Mouse (Mus musculus): ENCODE measurements around the gene Pdss2. TPM values are rescaled to one million over a fixed set of nuclear protein-coding genes. Genes with fewer than 3 reads are reported as not detected.
A peak's percentile ranks its signal among the peaks of the same experiment; 100 is the strongest.

Gene Pdss2
- total RNA-seq, 2 experiments from 2014 or later: 28.4 to 32.2 TPM

GRCm38 (mm10) chr10:43477459-43477858 is 256.2 kb downstream of the Pdss2 start:
- no peak for DNase-seq
- intact Hi-C loops (cut with DNase I): loop anchor here (5.0 kb wide), 1 partner anchor 305 kb away; the partner anchor contains the start of genes 9030612E09Rik and Sobp

GRCm38 (mm10) chr10:43477865-43478681 is 256.8 kb downstream of the Pdss2 start:
- intact Hi-C loops (cut with DNase I): loop anchor here (2.0 to 5.0 kb wide), 3 partner anchors 25 to 306 kb away; partner anchors contain the start of genes 9030612E09Rik, Pdss2 and Sobp
- peak; percentile 50 to 56 for DNase-seq

DNA sequence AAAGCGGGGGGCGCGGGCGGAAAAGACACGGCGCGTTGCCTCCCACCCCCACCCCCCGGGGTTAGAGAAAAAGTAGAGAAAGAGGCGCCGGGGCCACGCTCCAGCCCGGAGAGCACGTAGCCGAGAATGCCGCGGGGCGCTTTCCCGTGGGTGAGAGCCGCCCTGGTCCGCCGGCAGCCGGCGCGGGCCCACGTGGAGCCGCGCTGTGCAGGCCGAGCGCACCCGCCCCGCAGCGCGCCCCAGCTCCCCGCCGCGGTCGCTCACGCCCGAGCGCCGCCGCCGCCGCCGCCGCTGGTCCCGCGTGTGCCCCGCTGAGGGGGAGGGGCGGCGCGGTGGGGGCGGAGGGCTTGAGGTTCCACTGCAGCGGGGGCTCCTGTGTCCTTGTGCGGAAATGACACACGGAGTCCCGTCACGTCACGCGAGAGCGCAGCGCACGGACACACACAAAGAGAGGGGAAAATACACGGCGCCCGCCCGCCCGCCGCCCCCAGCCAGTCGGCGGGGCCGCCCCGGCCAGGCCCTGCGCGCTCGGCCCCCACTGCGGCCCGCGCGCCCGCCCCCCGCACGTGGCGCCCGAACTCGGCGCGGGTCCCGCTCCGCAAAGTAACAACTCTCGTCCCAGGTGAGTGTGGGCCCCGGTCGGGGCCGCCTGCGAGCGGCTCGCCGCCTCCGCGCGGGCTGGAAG is 257.6 kb downstream of the Pdss2 start, which contains the start of gene Bend3:
Gene Bend3 (plus strand): TSS at position 81 of the 685 bp plus-strand sequence.
- peak; percentile 45 to 65 for DNase-seq
- intact Hi-C loops (cut with DNase I): loop anchor here (1.0 to 5.0 kb wide), 4 partner anchors 26 to 307 kb away; partner anchors contain the start of genes 1700021F05Rik, 9030612E09Rik, Pdss2 and Sobp

DNA sequence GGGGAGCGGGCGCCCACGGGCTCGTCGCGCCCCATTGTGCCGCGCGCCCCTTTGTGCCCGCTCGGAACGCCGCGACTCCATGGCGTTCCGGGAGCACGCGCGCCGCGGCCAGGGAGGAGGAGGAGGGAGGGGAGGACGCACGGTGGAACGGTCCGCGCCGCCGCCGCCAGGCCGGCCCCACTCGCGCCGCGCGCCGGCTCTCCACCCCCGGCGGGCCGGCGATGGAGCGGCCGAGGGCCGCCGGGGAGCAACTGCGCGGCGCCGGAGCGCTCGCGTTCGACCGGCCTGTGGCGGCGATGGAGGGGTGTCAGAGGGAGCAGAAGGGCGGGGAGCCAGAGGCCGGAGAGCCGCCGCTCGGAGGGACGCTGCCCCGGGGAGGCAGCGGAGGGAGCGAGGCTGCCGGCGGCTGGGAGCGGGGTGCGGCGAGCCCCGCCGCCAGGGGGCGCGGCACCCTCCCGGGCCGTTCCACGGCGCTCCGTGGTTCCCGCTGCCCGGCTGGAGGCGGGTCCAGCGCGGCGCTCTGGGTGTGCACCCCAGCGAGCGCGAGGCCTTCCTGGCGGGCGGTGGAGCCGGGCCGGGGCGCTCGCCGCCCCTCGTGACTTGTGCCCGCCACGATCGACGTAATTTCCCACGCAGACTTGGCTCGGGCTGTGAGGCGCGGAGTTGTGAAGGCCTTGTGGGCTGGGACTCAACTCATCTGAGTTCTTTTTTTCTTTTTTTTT is 258.3 kb downstream of the Pdss2 start:
- DNase-seq: peak; percentile 89 to 92
- intact Hi-C loops (cut with DNase I): loop anchor here (1.0 to 5.0 kb wide), 4 partner anchors 27 to 307 kb away; partner anchors contain the start of genes 1700021F05Rik, 9030612E09Rik, Pdss2 and Sobp

DNA sequence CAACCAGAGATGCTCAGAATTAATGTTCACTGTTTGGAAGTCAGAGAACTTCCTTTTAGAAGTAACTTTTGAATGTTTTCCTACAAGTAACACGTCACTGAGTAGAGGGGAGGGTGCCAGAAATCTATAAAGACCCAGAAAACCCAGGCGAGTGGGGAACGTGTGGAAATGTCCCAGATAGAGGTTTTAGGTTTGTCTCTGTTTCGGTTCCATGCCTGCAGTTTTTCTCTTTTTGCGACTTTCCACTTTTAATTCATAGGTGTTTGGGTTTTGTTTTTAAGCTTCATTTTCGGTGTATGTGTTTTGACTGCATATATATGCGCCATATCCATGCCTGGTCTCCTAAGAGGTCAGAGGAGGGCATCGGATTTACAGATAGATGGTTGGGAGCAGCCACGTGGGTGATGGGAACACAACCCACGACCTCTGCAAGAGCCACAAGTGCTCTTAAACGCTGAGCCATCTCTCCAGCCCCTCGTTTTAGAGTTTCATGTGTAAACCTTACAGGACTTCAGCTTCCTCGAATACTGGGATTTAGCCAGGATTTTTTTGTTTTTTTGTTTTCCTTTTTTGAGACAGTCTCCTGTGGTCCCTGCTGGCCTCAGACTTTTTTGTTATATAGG is 259.1 kb downstream of the Pdss2 start:
- intact Hi-C loops (cut with DNase I): no loop called here
- no peak for DNase-seq

DNA sequence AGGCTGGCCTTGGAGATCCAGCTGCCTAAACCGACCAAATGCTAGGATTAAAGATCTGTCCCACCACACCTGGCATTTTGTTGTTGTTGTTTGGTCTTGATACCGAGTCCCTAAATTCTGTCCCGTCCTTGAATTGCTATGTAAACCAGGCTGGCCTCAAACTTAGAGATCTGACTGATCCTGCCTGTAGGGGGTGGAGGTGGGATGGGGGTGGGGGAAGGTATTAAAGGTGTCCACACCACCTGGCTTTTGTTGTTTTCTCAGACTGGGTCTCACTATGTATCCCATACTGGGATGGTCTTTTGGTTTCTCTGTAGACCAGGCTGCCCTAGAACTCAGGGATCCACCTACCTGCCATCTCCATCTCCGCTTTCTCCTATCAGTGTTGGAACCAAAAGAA is 259.9 kb downstream of the Pdss2 start:
- no peak for DNase-seq
- intact Hi-C loops (cut with DNase I): no loop called here

DNA sequence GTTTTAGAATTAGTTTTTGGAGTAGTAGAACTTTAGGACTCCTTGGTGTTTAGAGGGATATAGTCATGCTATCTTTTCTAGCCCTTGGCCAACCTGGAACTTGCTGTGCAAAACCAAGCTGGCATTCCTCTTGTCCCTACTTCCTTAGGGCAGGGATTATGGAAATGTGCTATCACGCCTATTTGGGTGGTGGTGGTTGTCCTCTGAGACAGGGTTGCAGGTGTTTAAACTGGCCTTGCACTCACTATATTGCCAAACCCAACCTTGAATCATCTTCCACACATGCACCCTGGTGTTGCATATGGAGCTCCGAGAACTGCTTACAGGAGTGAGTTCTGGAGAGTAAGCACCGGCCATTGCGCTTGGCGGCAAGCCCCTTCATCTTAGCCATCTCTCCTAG is 260.7 kb downstream of the Pdss2 start:
- intact Hi-C loops (cut with DNase I): loop anchor here (1.0 kb wide), 1 partner anchor 35 kb away; no protein-coding TSS in a partner anchor
- DNase-seq: no peak

- intact Hi-C loops (cut with DNase I): no loop called here
- peak; percentile 46 to 57 for DNase-seq
Measured at GRCm38 (mm10) chr10:43483426-43483995, 262.2 kb downstream of the Pdss2 start.

DNA sequence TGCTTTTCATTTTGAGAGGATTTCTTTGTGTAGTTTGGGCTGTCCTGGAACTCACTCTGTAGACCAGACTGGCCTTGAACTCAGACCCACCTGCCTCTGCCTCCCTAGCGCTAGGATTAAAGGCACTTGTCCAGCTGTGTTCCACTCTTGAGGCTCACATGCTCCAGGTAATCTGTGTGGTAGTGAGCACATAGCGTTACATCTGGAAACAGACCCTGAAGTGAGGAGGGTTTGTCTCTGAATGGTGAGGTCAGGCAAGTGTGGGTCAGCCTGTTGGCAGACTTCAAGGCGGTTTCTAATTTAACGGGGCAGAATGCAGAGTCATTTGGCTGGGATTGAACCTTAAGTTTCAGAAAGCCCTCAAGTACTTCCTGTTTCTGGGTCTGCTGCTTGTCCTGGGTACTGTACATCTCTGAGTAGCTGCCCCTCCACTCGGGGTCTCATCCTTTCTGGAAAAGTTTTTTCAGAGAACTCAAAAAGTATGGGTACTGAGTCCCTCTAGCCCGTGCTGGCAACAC is 264.5 kb downstream of the Pdss2 start:
- no peak for DNase-seq
- intact Hi-C loops (cut with DNase I): no loop called here

DNA sequence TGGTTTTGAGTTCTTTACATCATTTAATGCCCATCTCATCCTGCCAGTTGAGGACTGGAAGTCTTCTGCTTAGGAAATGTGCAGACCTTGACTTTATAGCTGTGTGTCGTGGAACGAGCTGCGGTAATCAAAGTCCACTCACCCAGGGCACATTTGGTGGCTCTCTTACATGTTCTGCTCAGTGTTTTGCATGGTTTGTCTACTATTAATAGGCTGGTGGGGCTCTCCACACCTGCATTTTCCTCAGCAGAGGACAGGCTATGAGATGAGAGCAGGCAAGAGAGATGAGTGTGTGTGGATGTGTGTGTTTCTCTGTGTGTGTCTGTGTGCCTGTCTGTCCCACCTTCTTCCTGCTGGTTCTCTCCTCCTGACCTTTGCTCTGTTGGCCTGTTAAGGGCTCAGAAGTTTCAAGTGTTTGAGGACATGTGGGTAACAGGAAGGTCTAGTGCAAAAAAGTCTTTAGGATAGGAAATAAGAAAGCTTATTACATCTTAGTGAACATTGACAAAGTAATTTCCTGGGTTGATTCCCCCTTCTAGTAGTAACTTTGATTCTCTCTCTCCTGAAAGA is 266.2 kb downstream of the Pdss2 start:
- intact Hi-C loops (cut with DNase I): no loop called here

DNA sequence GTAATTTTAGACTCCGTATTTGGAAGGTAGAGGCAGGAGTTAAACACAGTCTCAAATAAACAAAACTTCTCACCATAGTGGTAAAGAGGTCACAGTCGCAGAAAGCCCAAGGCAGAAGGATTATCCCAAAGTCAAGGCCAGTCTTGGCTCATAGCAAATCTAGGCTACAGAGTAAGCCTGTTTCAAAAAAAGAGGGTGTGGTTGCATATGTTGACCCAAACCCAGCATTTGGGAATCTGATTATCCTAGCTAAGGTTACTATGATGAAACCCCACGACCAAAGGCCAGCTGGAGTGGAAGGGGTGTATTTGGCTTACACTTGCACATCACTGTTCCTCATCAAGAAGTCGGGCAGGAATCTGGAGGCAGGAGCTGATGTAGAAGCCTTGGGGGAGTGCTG is 267.0 kb downstream of the Pdss2 start:
- no peak for DNase-seq
- intact Hi-C loops (cut with DNase I): no loop called here

More for the DNA sequence above, 266.2 kb downstream of the Pdss2 start:
- DNase-seq: no peak

GRCm38 (mm10) chr10:43489139-43489538 is 267.9 kb downstream of the Pdss2 start:
- intact Hi-C loops (cut with DNase I): no loop called here
- DNase-seq: no peak

DNA sequence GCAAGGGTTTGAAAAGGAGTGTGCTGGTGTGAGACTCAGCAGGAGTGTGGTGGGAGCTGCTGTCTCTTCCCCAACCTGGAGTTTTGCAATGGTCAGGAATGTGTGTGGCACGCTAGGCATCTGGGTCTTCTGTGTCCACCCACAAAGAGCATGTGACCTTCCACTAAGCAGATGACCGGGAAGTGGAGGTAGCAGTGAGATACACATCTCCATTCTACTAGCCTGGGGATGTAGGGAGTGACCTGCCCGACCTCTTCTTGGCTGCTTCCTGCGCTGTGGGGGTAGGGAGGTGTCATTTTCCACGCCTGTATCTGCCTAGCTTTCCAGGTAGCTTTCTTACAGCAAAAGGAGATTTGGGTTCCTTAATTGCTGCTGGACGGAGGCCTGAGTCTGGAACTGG is 268.3 kb downstream of the Pdss2 start:
- no peak for DNase-seq
- intact Hi-C loops (cut with DNase I): no loop called here

GRCm38 (mm10) chr10:43490034-43490433 is 268.7 kb downstream of the Pdss2 start:
- no peak for DNase-seq
- intact Hi-C loops (cut with DNase I): no loop called here

- no peak for DNase-seq
- intact Hi-C loops (cut with DNase I): no loop called here
Measured at GRCm38 (mm10) chr10:43490846-43491245, 269.6 kb downstream of the Pdss2 start.

GRCm38 (mm10) chr10:43502599-43502998 is 281.3 kb downstream of the Pdss2 start:
- no peak for DNase-seq
- intact Hi-C loops (cut with DNase I): no loop called here

- intact Hi-C loops (cut with DNase I): no loop called here
- DNase-seq: no peak
Measured at GRCm38 (mm10) chr10:43504291-43504690, 283.0 kb downstream of the Pdss2 start.

GRCm38 (mm10) chr10:43507051-43507450 is 285.8 kb downstream of the Pdss2 start:
- intact Hi-C loops (cut with DNase I): no loop called here

DNA sequence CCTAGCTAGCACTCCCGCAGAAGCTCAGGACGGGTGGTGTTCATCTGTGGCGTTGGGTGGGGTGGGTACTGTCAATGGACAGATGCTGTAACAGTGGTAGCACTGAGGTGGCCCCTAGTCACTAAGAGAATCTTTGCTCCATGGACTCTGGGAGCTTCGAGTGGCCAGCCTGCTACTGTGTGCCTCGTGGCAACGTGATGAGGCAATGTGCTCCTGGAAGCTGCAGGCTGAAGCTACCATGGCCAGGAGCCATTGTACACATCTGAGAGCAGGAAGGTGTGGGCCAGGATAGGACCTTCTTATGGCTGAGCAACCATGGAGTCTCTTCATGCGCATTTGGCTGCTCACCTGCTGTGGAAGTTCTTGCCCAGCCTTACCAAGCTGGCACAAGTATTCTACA is 287.9 kb downstream of the Pdss2 start:
- intact Hi-C loops (cut with DNase I): no loop called here
- DNase-seq: no peak

More at GRCm38 (mm10) chr10:43507051-43507450, 285.8 kb downstream of the Pdss2 start:
- DNase-seq: no peak
